Mouse (Mus musculus): ENCODE results near the gene Dnhd1.
"Not testable (repeated sequence)": the region's sequence is repeated elsewhere in the genome, so short reads cannot be mapped to it uniquely, and the experiment has no call there.

Dnhd1 gene

DNA sequence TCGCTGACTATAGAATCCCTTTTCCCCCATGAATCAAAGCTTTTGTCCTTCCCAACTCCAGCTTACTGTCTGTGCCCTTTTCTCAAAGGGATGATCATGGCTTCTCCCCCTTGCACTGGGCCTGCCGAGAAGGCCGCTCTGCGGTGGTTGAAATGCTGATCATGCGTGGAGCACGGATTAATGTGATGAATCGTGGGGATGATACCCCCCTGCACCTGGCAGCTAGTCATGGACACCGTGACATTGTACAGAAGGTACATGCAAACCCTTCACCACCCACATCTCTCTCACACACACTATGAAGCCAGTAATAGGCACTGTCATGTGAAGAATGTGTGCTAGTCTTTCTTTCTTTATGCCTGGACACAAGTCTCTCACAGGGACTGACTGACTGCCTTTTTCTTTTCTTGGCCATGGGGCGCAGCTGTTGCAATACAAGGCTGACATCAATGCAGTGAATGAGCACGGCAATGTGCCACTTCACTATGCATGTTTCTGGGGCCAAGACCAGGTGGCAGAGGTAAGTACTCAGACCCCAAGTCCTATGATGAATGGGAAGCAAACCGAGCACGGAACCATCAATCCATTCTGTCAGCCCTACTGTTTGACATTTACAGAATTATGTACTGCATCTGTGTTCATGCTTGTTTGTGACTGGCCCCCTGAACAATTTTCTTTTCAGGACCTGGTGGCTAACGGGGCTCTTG lies 89.6 kb downstream of the Dnhd1 start:
- DNase-seq (ENCODE audit: low read depth, low spot score): no peak

- no peak for DNase-seq (ENCODE audit: low read depth, low spot score)
These were observed 90.2 kb downstream of the Dnhd1 start for GRCm38 (mm10) chr7:105740851-105741250.

DNA sequence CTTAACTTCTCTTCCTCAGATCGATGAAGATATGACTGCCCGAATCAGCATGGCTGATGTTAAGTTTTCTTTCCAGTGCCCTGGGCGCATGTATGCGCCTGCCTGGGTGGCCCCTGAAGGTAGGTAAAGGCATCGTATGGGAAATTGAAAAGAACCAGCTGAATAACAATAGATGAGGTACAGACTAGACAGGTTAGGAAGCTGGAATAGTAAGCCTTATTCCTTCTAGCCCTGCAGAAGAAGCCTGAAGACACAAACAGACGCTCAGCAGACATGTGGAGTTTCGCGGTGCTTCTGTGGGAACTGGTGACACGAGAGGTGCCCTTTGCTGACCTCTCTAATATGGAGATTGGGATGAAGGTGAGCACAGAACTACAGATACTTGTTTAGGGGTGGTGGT lies 91.4 kb downstream of the Dnhd1 start:
- DNase-seq (ENCODE audit: low read depth, low spot score): no peak

GRCm38 (mm10) chr7:105742539-105743215 lies 92.0 kb downstream of the Dnhd1 start:
- not testable (repeated sequence) for DNase-seq (ENCODE audit: low read depth, low spot score)

- DNase-seq (ENCODE audit: low read depth, low spot score): not testable (repeated sequence)
These were observed 92.8 kb downstream of the Dnhd1 start for GRCm38 (mm10) chr7:105743246-105743925.

- peak; percentile 94 for DNase-seq (ENCODE audit: low read depth, low spot score)
These were observed 93.4 kb downstream of the Dnhd1 start, which contains the start of gene Taf10 for GRCm38 (mm10) chr7:105743926-105744590. Gene Taf10 (minus strand): TSS chr7:105744361.

DNA sequence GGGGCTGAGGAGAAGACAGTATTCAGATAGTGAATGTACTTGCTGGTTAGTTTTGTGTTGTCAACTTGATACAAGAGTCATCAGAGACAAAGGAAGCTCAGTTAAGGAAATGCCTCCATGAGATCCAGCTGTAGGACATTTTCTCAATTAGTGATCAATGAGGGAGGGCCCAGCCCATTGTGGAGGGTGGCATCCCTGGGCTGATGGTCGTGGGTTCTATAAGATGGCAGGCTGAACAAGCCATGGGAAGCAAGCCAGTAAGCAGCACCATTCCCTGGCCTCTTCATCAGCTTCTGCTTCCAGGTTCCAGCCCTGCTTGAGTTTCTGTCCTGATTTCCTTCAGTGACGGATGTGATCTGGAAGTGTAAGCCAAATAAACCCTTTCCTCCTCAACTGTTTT lies 97.1 kb downstream of the Dnhd1 start:
- no peak for DNase-seq (ENCODE audit: low read depth, low spot score)

DNA sequence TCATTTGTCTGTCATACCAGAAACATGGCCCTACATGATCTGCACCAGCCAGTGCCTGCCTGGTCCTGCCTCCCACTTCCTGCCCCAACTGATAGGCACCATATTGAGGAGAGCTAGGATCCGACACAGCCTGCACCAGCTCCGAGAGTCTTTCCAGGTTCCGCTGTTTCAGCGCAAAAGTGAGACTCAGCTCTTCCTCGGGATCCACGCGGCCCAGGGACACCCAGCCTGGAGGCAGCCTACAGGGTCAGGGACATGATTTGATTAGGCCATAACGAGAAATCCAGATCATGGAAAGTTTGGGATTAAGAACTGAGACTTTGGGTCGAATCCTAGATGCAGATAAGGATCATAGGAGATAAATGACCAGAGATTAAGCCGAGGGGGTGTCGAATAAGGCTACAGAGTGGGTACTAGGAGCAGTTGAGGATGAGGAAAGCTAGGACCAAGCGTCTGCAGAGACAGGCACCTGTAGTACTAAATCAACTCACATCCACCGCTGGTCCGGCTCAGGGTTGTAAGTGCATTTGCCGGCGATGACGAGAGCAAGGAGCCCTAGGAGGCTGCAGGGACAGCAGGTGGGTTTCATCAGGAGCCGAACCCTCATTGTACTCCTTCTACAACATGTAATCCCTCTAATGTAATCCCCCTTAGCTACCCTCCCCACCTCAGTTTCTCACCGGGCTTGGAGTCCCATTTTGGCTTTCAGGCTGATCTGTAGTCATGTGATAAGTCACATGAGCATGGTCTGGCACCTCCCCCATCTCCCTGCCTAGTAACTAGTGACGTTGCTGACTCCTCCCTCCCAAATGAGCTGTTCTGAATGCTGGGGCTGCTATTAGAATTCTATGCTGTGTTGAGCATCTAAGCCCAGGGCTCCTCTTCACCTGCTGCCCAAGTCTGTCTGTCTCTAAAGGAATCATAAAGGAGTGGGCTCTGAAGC lies 101.1 kb downstream of the Dnhd1 start, which contains the start of gene Tpp1:
Tpp1 (minus strand) TSS at position 745 of the 943 bp plus-strand sequence.
- DNase-seq (ENCODE audit: low read depth, low spot score): peak; percentile 94

DNA sequence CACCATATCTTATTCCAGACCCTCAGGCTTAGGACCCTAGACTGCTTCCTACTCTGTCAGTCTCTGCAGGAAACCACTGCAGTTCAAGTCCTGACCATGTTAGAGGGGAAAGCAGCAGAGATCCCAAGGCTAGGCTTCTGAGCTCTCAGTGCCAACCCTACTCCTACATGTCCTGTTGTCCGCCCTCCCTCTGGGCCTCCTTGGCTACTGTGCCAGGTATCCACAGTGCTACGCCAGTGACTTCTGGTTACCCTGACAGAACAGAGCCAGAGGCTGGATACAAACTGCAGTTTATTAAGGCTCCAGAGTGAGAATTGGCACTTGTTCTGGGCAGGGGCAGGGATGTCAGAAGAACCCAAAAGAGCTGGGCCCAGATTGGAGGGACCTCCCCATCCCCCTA lies 102.1 kb downstream of the Dnhd1 start:
- no peak for DNase-seq (ENCODE audit: low read depth, low spot score)

DNA sequence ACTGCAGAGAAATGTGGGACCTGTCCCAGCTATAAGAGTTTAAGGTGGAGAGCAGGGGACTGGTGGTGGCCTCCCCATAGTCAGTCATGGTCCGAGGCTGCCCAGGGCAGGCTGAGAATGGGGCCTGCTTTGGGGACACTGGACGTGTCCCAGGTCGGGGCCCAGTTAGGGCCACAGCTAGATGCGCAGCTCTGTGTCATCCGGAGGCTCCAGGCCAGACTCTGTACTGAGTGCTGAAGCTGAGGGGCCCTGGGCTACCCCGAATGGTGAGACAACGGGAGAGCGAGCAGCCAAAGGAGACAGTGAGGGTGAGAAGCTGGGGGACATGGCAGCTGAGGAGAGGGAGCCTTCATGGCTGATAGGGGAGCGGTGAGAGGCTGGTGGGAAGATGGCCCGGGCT lies 102.7 kb downstream of the Dnhd1 start:
- no peak for DNase-seq (ENCODE audit: low read depth, low spot score)

DNA sequence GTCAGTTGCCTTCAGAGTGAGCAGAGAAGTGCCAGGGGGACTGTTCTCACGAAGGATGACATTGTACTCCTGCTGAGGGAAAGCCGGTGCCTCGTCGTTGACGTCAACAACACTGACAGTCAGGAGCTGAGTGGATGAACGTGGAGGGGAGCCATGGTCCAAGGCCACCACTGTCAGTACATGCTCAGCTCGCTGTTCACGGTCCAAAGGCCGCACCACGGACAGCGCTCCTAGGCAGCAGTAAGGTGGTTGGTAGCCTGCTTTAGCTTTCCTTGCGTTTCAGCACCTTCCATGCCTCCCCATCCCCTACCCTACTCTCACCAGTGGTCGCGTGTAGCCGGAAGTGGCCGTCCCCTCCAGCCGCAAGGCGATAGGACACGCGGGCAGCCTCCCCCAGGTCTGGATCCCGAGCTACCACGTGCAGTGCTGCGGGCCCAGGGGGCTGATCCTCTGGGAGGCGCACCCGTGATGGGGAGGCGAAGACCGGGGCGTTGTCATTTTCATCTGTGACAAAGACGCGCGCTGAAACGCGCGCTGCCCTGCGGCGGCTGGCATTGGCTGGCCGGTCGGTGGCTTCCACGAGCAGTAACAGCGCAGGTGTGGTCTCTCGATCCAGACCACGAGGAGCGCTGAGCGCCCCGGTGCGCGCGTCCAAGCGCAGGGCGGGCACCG lies 111.3 kb downstream of the Dnhd1 start:
- DNase-seq (ENCODE audit: low read depth, low spot score): peak; percentile 63

GRCm38 (mm10) chr7:105762517-105763270 lies 112.1 kb downstream of the Dnhd1 start:
- DNase-seq (ENCODE audit: low read depth, low spot score): peak; percentile 28

GRCm38 (mm10) chr7:105764331-105764730 lies 113.7 kb downstream of the Dnhd1 start:
- no peak for DNase-seq (ENCODE audit: low read depth, low spot score)

GRCm38 (mm10) chr7:105767729-105768165 lies 117.1 kb downstream of the Dnhd1 start:
- DNase-seq (ENCODE audit: low read depth, low spot score): no peak

GRCm38 (mm10) chr7:105769959-105770358 lies 119.3 kb downstream of the Dnhd1 start:
- DNase-seq (ENCODE audit: low read depth, low spot score): no peak
